Mouse (Mus musculus): Measurements from ENCODE around the gene Ankib1.

DNA sequence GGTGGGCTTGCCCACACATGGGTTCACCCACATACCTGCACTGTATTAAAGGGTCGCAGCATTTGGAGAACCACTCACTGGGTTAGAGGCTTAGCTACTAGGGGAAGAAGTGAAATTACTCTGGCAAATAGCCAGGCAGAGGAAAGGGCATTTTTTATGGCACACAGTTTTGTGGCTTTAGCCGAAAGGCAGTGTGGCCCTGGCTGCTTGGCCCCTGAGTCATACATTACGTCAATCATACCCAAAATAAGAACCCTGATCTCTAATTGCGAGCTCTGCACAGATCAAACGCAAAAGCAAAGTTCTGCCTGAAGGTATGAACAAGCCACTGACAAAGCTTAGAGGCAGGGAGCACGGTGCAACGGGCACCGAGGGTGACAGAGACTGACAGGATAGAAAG lies 114.4 kb downstream of the Ankib1 start:
- TF ChIP-seq CTCF (IDR thresholded peaks at IDR 0.05; ENCODE audit: control insufficient read depth, insufficient read depth, insufficient read length): no peak
- no peak for TF ChIP-seq MYOG (IDR thresholded peaks at IDR 0.05; ENCODE audit: control insufficient read depth, extremely low read depth, insufficient read length)
